Mouse (Mus musculus) CD8-positive naive resting alpha-beta T cell, adult 57 days (primary cell): ENCODE results near the gene Peg3. TPM values are rescaled to one million over a fixed set of nuclear protein-coding genes. Genes with fewer than 3 reads are reported as not detected.

Experiments used
- total RNA-seq: library from RNA; stranded (reverse); gene quantifications from one replicate; pipeline ENCODE4 v1.2.4, GENCODE M21; 2023

The Peg3 gene
- total RNA-seq: not detected

DNA sequence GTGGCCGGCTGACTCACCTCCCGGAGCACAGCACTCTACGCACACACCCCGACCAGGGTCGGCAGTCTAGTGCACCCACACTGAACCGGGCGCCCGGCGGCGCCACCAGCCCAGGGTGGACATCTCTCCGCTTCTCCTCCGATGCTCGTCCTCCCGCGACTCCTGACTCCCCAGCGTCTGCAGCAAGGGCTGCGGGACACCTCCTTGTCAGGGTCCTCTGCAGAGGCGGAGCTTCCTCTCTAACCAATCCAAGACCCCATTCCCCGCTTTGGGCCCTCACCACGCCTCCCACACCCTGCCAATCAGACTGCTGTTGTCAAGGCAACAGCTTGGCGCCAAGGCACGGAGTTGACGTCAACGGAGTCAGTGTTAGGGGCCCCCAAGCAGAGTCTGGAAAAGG is at the start of gene Peg3, which contains the start of gene Usp29:
Gene Peg3, minus strand, starts transcription at position 191 of the 400 bp plus-strand sequence.
Gene Usp29, plus strand, starts transcription at position 338 of the 400 bp plus-strand sequence.

DNA sequence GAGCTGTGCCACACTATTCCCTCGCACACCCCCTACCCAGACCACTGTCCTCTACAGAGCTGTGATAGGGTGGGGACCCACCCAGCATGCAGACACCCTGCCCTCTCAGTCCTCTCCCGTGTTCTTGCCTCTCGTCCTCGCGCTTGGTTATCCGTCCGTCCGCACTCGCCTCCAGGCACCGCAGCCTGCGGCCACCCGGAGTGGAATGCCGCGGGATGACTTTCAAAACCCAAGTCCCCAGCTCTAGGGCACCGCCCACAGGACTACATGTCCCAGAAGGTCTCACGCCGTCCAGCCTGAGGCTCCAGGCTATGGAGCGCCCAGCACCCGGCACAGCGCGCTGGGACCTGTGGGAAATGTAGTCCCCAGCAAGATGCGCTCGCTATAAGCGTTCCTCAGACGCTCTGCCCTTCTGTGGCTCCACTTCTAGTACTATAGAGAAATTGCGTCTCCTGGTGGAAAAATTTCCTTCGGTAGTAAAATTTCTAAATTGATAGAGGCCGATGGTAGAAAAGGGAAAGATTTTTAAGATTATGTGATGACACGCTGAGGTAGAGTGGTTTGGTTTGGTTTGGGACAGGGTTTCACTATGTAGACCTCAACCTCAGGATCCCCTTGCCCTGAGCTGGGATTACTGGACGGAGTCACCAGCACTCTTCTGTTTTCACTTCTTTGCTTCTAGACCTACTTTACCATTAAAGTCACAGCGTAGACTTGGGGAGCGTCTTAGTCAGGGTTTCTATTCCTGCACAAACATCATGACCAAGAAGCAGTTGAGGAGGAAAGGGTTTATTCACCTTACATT is 33.8 kb downstream of the Peg3 start, which contains the start of gene Zim1:
Gene Zim1, minus strand, starts transcription at position 210 of the 805 bp plus-strand sequence.

Other genes starting within 250 kb of the Peg3 start
- not detected for gene Olfr5, start 243.5 kb downstream of the Peg3 start, total RNA-seq
- not detected for gene Olfr1347, start 230.7 kb downstream of the Peg3 start, total RNA-seq
- gene Olfr1348, start 221.7 kb downstream of the Peg3 start, total RNA-seq: not detected
- not detected for gene Olfr1349, start 207.5 kb downstream of the Peg3 start, total RNA-seq
- gene Olfr1350, start 165.6 kb downstream of the Peg3 start, total RNA-seq: not detected
- not detected for gene Zim1, start 34.0 kb downstream of the Peg3 start, total RNA-seq
- not detected for gene Usp29, start 147 bp upstream of the Peg3 start, total RNA-seq